Mouse (Mus musculus) small intestine, adult 2 months (tissue): ENCODE data around the gene Utp14b.

Experiments
- CTCF ChIP-seq: fragments of 200-500 bp; IDR thresholded peaks from 2 replicates; pipeline ENCODE4 v1.5.1; 2012; ENCODE audit warnings: low read depth, mild to moderate bottlenecking, control low read depth, inconsistent platforms, low read length, moderate library complexity, mixed read lengths; ENCODE audit not compliant: insufficient replicate concordance, insufficient read length; ENCODE audit errors: extremely low read depth
- POLR2A ChIP-seq: fragments of 200-500 bp; IDR thresholded peaks from 2 replicates; pipeline ENCODE4 v1.6.1; 2012; ENCODE audit warnings: low read depth, mild to moderate bottlenecking, control low read depth, inconsistent platforms, low read length, moderate library complexity

- TF ChIP-seq CTCF (no peak), POLR2A (no peak)
These were observed 45.1 kb downstream of the Utp14b start for GRCm38 (mm10) chr1:78702964-78703285.
